Mouse (Mus musculus): ENCODE results near the gene Tmtc2. TPM values are rescaled to one million over a fixed set of nuclear protein-coding genes. Genes with fewer than 3 reads are reported as not detected.

Tmtc2 gene
- polyA plus RNA-seq, 1 experiment from 2014 or later, result 8.9 TPM

GRCm38 (mm10) chr10:105539697-105540096, 34.6 kb downstream of the Tmtc2 start:
- H3K4me2 ChIP-seq, result no peak overlapping the region; the same call in 1 of the 2 replicates
- H3K9me3 ChIP-seq, result no peaks in the 10 kb centered on the region
- H3K27me3 ChIP-seq (replicated peaks), result no peaks in the 10 kb centered on the region
- no peak overlapping the region for H3K9ac ChIP-seq
- ATAC-seq (replicated peaks), result peak; percentile 65
- 0 out of 2 replicates have a peak overlapping the region, but pooled peaks have one; percentile 15 for H3K27ac ChIP-seq
- no peak overlapping the region for H3K4me3 ChIP-seq
- peaks cover 8% of the 10 kb centered on the region; the same call in 1 of the 2 replicates for H3K4me1 ChIP-seq
- no peaks in the 10 kb centered on the region for H3K36me3 ChIP-seq (replicated peaks)
- WGBS, result 17% methylated on average over 5 of the region's 5 CpGs

GRCm38 (mm10) chr10:105536910-105537309, 37.3 kb downstream of the Tmtc2 start:
- no peaks in the 10 kb centered on the region for H3K27me3 ChIP-seq (replicated peaks)
- H3K4me1 ChIP-seq, result peaks cover 8% of the 10 kb centered on the region; the same call in 1 of the 2 replicates
- no peak overlapping the region for H3K4me3 ChIP-seq
- H3K9me3 ChIP-seq, result no peaks in the 10 kb centered on the region
- 90% methylated on average over 4 of the region's 4 CpGs for WGBS
- H3K4me2 ChIP-seq, result no peak overlapping the region
- no peak overlapping the region for H3K9ac ChIP-seq
- no peaks in the 10 kb centered on the region for H3K36me3 ChIP-seq (replicated peaks)
- H3K27ac ChIP-seq, result no peak overlapping the region
- ATAC-seq (replicated peaks), result no peak

GRCm38 (mm10) chr10:105535848-105536247, 38.4 kb downstream of the Tmtc2 start:
- ATAC-seq (replicated peaks), result no peak
- Histone ChIP-seq H3K27me3 (replicated peaks) (no peaks in the 10 kb centered on the region), H3K9me3 (no peaks in the 10 kb centered on the region)

GRCm38 (mm10) chr10:105532747-105533146, 41.5 kb downstream of the Tmtc2 start:
- Histone ChIP-seq H3K9me3 (no peaks in the 10 kb centered on the region), H3K9ac (no peak overlapping the region), H3K4me3 (no peak overlapping the region), H3K27ac (no peak overlapping the region), H3K4me2 (no peak overlapping the region), H3K36me3 (replicated peaks) (no peaks in the 10 kb centered on the region), H3K4me1 (no peaks in the 10 kb centered on the region), H3K27me3 (replicated peaks) (no peaks in the 10 kb centered on the region)
- no peak for ATAC-seq (replicated peaks)
- WGBS, result 80% methylated on average over 7 of the region's 7 CpGs

More at GRCm38 (mm10) chr10:105535848-105536247, 38.4 kb downstream of the Tmtc2 start:
- Histone ChIP-seq H3K36me3 (replicated peaks) (no peaks in the 10 kb centered on the region), H3K9ac (no peak overlapping the region), H3K4me1 (peaks cover 8% of the 10 kb centered on the region; the same call in 1 of the 2 replicates), H3K27ac (no peak overlapping the region), H3K4me2 (no peak overlapping the region), H3K4me3 (no peak overlapping the region)

GRCm38 (mm10) chr10:105532019-105532525, 42.2 kb downstream of the Tmtc2 start:
- Histone ChIP-seq H3K9me3 (no peaks in the 10 kb centered on the region), H3K4me1 (0 out of 2 replicates have a peak, but pooled peaks cover under 1% of the 10 kb centered on the region), H3K4me3 (no peak overlapping the region), H3K27ac (no peak overlapping the region), H3K36me3 (replicated peaks) (no peaks in the 10 kb centered on the region), H3K27me3 (replicated peaks) (no peaks in the 10 kb centered on the region), H3K4me2 (no peak overlapping the region), H3K9ac (no peak overlapping the region)
- 64% methylated on average over 5 of the region's 5 CpGs for WGBS
- 0 out of 2 replicates have a peak, but pooled peaks have one; percentile 35 for ATAC-seq (replicated peaks)

GRCm38 (mm10) chr10:105531080-105531894, 43.0 kb downstream of the Tmtc2 start:
- Histone ChIP-seq H3K36me3 (replicated peaks) (no peaks in the 10 kb centered on the region), H3K4me3 (no peak overlapping the region), H3K9ac (no peak overlapping the region), H3K4me2 (no peak overlapping the region), H3K4me1 (0 out of 2 replicates have a peak, but pooled peaks cover 4% of the 10 kb centered on the region), H3K27ac (no peak overlapping the region), H3K27me3 (replicated peaks) (no peaks in the 10 kb centered on the region), H3K9me3 (no peaks in the 10 kb centered on the region)
- no peak for ATAC-seq (replicated peaks)
- 64% methylated on average over 9 of the region's 9 CpGs for WGBS

GRCm38 (mm10) chr10:105523405-105524088, 50.7 kb downstream of the Tmtc2 start:
- no peak overlapping the region for H3K9ac ChIP-seq
- 49% methylated on average over 8 of the region's 8 CpGs for WGBS
- no peak overlapping the region for H3K4me2 ChIP-seq
- H3K9me3 ChIP-seq, result no peaks in the 10 kb centered on the region
- 0 out of 2 replicates have a peak, but pooled peaks cover 4% of the 10 kb centered on the region for H3K4me1 ChIP-seq
- H3K36me3 ChIP-seq (replicated peaks), result no peaks in the 10 kb centered on the region
- no peak; the same call in 1 of the 2 replicates for ATAC-seq (replicated peaks)
- H3K27ac ChIP-seq, result no peak overlapping the region
- H3K27me3 ChIP-seq (replicated peaks), result no peaks in the 10 kb centered on the region
- H3K4me3 ChIP-seq, result no peak overlapping the region

GRCm38 (mm10) chr10:105522431-105522830, 51.8 kb downstream of the Tmtc2 start:
- ATAC-seq (replicated peaks), result no peak
- H3K27me3 ChIP-seq (replicated peaks), result no peaks in the 10 kb centered on the region
- H3K9me3 ChIP-seq, result no peaks in the 10 kb centered on the region
- H3K36me3 ChIP-seq (replicated peaks), result no peaks in the 10 kb centered on the region
- H3K27ac ChIP-seq, result no peak overlapping the region
- 81% methylated on average over 7 of the region's 7 CpGs for WGBS
- H3K9ac ChIP-seq, result no peak overlapping the region
- H3K4me1 ChIP-seq, result 0 out of 2 replicates have a peak, but pooled peaks cover 4% of the 10 kb centered on the region
- H3K4me2 ChIP-seq, result no peak overlapping the region
- no peak overlapping the region for H3K4me3 ChIP-seq

- Histone ChIP-seq H3K4me2 (no peak overlapping the region), H3K9ac (no peak overlapping the region), H3K9me3 (no peaks in the 10 kb centered on the region), H3K36me3 (replicated peaks) (no peaks in the 10 kb centered on the region), H3K27me3 (replicated peaks) (no peaks in the 10 kb centered on the region), H3K27ac (no peak overlapping the region), H3K4me3 (no peak overlapping the region), H3K4me1 (no peaks in the 10 kb centered on the region)
- ATAC-seq (replicated peaks), result no peak
- 71% methylated on average over 6 of the region's 6 CpGs for WGBS
Observed at GRCm38 (mm10) chr10:105519154-105519806, 55.0 kb downstream of the Tmtc2 start.

GRCm38 (mm10) chr10:105518144-105518543, 56.1 kb downstream of the Tmtc2 start:
- 86% methylated on average over 9 of the region's 9 CpGs for WGBS
- Histone ChIP-seq H3K27ac (no peak overlapping the region), H3K4me3 (no peak overlapping the region), H3K4me1 (peaks cover 4% of the 10 kb centered on the region; the same call in 1 of the 2 replicates), H3K4me2 (no peak overlapping the region), H3K36me3 (replicated peaks) (no peaks in the 10 kb centered on the region), H3K27me3 (replicated peaks) (no peaks in the 10 kb centered on the region), H3K9me3 (no peaks in the 10 kb centered on the region), H3K9ac (no peak overlapping the region)
- ATAC-seq (replicated peaks), result no peak

GRCm38 (mm10) chr10:105513777-105514322, 60.4 kb downstream of the Tmtc2 start:
- no peaks in the 10 kb centered on the region for H3K9me3 ChIP-seq
- WGBS, result 70% methylated on average over 7 of the region's 7 CpGs
- H3K4me3 ChIP-seq, result no peak overlapping the region
- no peaks in the 10 kb centered on the region for H3K27me3 ChIP-seq (replicated peaks)
- H3K9ac ChIP-seq, result no peak overlapping the region
- no peak overlapping the region for H3K27ac ChIP-seq
- no peak overlapping the region for H3K4me2 ChIP-seq
- no peaks in the 10 kb centered on the region for H3K36me3 ChIP-seq (replicated peaks)
- H3K4me1 ChIP-seq, result peaks cover 19% of the 10 kb centered on the region
- ATAC-seq (replicated peaks), result no peak
